In the genomic region with DNA sequence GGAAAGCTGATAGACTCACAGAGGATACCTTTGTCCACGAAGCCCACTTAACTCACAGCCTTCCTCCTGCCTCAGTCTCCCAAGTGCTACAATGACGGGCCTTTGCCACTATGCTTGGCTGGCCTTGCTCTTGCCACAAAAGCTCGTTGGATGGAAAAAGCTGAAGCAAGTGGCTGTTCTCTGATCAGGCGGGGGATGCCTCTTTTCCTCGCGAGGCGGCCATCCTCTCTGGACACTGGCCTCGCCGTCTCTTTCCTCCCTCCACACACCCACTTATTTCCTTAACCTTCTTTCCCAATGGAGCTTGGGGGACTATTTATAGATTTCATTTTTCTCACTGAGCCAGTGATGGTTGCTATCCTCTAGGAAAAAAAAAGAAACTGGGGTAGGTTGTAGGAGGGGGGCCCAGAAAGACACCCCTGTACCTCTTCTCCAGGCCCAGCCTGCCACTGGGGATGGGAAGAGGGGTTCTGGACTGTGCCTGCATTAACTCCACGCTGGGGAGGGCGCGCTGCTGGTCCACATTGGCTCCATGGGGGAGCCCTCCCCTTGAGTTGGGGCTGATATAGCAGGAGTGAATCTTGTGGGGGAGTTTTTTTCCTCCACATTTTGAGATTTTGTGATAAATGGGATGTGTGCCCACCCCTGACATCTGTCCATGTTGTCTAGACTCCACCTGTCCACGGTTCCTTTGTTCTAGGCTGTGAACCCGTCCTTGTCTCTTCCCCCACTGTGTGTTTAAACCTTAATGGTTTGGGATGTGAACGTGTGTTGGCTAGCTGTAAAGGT, we compare ENCODE assay signal across 7 mouse cellular contexts. TPM values are rescaled to one million over a fixed set of nuclear protein-coding genes. Genes with fewer than 3 reads are reported as not detected.
DNase-seq lines count a peak whose midpoint lies in the region; ATAC-seq and TF ChIP-seq lines count a peak whose summit lies in the region.

No protein-coding gene starts in this region.

- H3K4me3 ChIP-seq in liver, adult 2 months (ENCODE audit: insufficient read depth, low read depth, low read length): no peak overlapping the region
- peak overlapping the region; percentile 21 for H3K4me3 ChIP-seq in forebrain, embryonic 10.5 days
- no peak overlapping the region for H3K4me3 ChIP-seq in intestine, embryonic 14.5 days (ENCODE audit: low read depth, low read length)
- H3K4me3 ChIP-seq in neural tube, embryonic 13.5 days: no peak overlapping the region

- peaks cover 5% of the 10 kb centered on the region; the same call in 1 of the 2 replicates for H3K79me2 ChIP-seq in liver, adult 2 months (ENCODE audit: control insufficient read depth, insufficient read depth, low read length)

- no peak overlapping the region for H3K4me2 ChIP-seq in intestine, embryonic 14.5 days (ENCODE audit: low read length)
- peak overlapping the region; percentile 13; the same call in 1 of the 2 replicates for H3K4me2 ChIP-seq in neural tube, embryonic 13.5 days

- no peak overlapping the region for H3K9ac ChIP-seq in liver, adult 2 months (ENCODE audit: low read depth, low read length)
- H3K9ac ChIP-seq in intestine, embryonic 14.5 days (ENCODE audit: low read length): no peak overlapping the region
- peak overlapping the region; percentile 65; the same call in 1 of the 2 replicates for H3K9ac ChIP-seq in neural tube, embryonic 13.5 days

- no peak for DNase-seq in liver, adult 2 months (ENCODE audit: extremely low read depth, low read depth, low spot score)
- DNase-seq in liver: no peak
- no peak for DNase-seq in forebrain, embryonic 10.5 days (ENCODE audit: extremely low spot score, low spot score)
- no peak for DNase-seq in intestine, embryonic 14.5 days (ENCODE audit: low spot score)
- DNase-seq in cerebellum, adult 8-10 months: no peak

- no peaks in the 10 kb centered on the region for H3K9me3 ChIP-seq in forebrain, embryonic 10.5 days
- H3K9me3 ChIP-seq in intestine, embryonic 14.5 days (ENCODE audit: control insufficient read depth, low read length): no peaks in the 10 kb centered on the region
- no peaks in the 10 kb centered on the region for H3K9me3 ChIP-seq in neural tube, embryonic 13.5 days

- ATAC-seq in intestine, embryonic 14.5 days (replicated peaks; ENCODE audit: low FRiP score, low TSS enrichment, low read depth): no peak
- no peak for ATAC-seq in neural tube, embryonic 13.5 days (ENCODE audit: low read depth)
- no peak for ATAC-seq in megakaryocyte-erythroid progenitor cell, adult 5-6 weeks (replicated peaks; ENCODE audit: low FRiP score, low TSS enrichment, poor library complexity, severe bottlenecking)

- 69% methylated on average over 15 of the region's 15 CpGs for WGBS in liver, adult 2 months
- WGBS in forebrain, embryonic 10.5 days: 74% methylated on average over 15 of the region's 15 CpGs
- WGBS in intestine, embryonic 14.5 days: 64% methylated on average over 15 of the region's 15 CpGs
- 54% methylated on average over 15 of the region's 15 CpGs for WGBS in neural tube, embryonic 13.5 days

- H3K27ac ChIP-seq in liver, adult 2 months (replicated peaks; ENCODE audit: insufficient read depth, low read depth, low read length): 0 out of 2 replicates have a peak overlapping the region, but pooled peaks have one; percentile 3
- peak overlapping the region; percentile 51 for H3K27ac ChIP-seq in forebrain, embryonic 10.5 days
- H3K27ac ChIP-seq in intestine, embryonic 14.5 days (ENCODE audit: low read depth): peak overlapping the region; percentile 83
- peak overlapping the region; percentile 93 for H3K27ac ChIP-seq in neural tube, embryonic 13.5 days (replicated peaks)

- H3K36me3 ChIP-seq in liver, adult 2 months (ENCODE audit: control insufficient read depth, insufficient read depth, low read length): peaks cover 27% of the 10 kb centered on the region
- H3K36me3 ChIP-seq in forebrain, embryonic 10.5 days (replicated peaks): peaks cover 64% of the 10 kb centered on the region
- peaks cover 53% of the 10 kb centered on the region for H3K36me3 ChIP-seq in intestine, embryonic 14.5 days (ENCODE audit: control insufficient read depth, insufficient read depth, low read length)
- H3K36me3 ChIP-seq in neural tube, embryonic 13.5 days: peaks cover 57% of the 10 kb centered on the region

- H3K27me3 ChIP-seq in liver, adult 2 months (ENCODE audit: control insufficient read depth, insufficient read depth, low read length): no peaks in the 10 kb centered on the region
- no peaks in the 10 kb centered on the region for H3K27me3 ChIP-seq in forebrain, embryonic 10.5 days (ENCODE audit: poor library complexity, severe bottlenecking)
- H3K27me3 ChIP-seq in intestine, embryonic 14.5 days (replicated peaks; ENCODE audit: control insufficient read depth, insufficient read depth, low read length): no peaks in the 10 kb centered on the region
- H3K27me3 ChIP-seq in neural tube, embryonic 13.5 days: no peaks in the 10 kb centered on the region

- H3K4me1 ChIP-seq in liver, adult 2 months (ENCODE audit: control insufficient read depth, insufficient read depth, low read length): peaks cover 45% of the 10 kb centered on the region
- H3K4me1 ChIP-seq in forebrain, embryonic 10.5 days: peaks cover 100% of the 10 kb centered on the region
- H3K4me1 ChIP-seq in intestine, embryonic 14.5 days (replicated peaks; ENCODE audit: control insufficient read depth, insufficient read depth, low read length): peaks cover 84% of the 10 kb centered on the region
- H3K4me1 ChIP-seq in neural tube, embryonic 13.5 days (replicated peaks): peaks cover 94% of the 10 kb centered on the region

- TF ChIP-seq CTCF in liver, adult 2 months (IDR thresholded peaks at IDR 0.05; ENCODE audit: low read depth, low read length): no peak

- no peak for TF ChIP-seq POLR2A in liver, adult 2 months (IDR thresholded peaks at IDR 0.05; ENCODE audit: extremely low read depth, insufficient read depth, low read length)

RNA-seq across cellular contexts. Expression of a gene that starts 8.4 kb away (rescaled TPM):
- 19.5 and 25.9 TPM in 2 replicates for total RNA-seq in liver, adult 2 months (2014; rRNA removed)
- 31.8 and 37.0 TPM in 2 replicates for polyA plus RNA-seq in liver, adult 2 months (2012; rRNA removed)
- 90.9 and 116 TPM in 2 replicates for polyA plus RNA-seq in forebrain, embryonic 10.5 days (2016; fragmentation: Nextera tagmentation; extraction: Ambion mirVana)
- polyA plus RNA-seq in intestine, embryonic 14.5 days (2014; fragmentation: Nextera tagmentation; extraction: Ambion mirVana): 76.4 and 81.6 TPM in 2 replicates
- 325 and 351 TPM in 2 replicates for polyA plus RNA-seq in neural tube, embryonic 13.5 days (2015; fragmentation: Nextera tagmentation; extraction: Ambion mirVana)
- 31.5 and 44.0 TPM in 2 replicates for total RNA-seq in megakaryocyte-erythroid progenitor cell, adult 5-6 weeks (2014; fragmentation: Nextera tagmentation)
- 30.8 and 73.1 TPM in 2 replicates for total RNA-seq in megakaryocyte-erythroid progenitor cell, adult 5-6 weeks (2017)

RNA-seq across cellular contexts. Expression of a gene that starts 9.3 kb away (rescaled TPM):
- total RNA-seq in liver, adult 2 months (2014; rRNA removed): 6.9 and 11.6 TPM in 2 replicates
- polyA plus RNA-seq in liver, adult 2 months (2012; rRNA removed): 27.4 and 38.8 TPM in 2 replicates
- 19.1 and 19.8 TPM in 2 replicates for polyA plus RNA-seq in forebrain, embryonic 10.5 days (2016; fragmentation: Nextera tagmentation; extraction: Ambion mirVana)
- polyA plus RNA-seq in intestine, embryonic 14.5 days (2014; fragmentation: Nextera tagmentation; extraction: Ambion mirVana): 25.5 and 28.9 TPM in 2 replicates
- polyA plus RNA-seq in neural tube, embryonic 13.5 days (2015; fragmentation: Nextera tagmentation; extraction: Ambion mirVana): 31.0 and 35.8 TPM in 2 replicates
- total RNA-seq in megakaryocyte-erythroid progenitor cell, adult 5-6 weeks (2014; fragmentation: Nextera tagmentation): 30.9 and 34.0 TPM in 2 replicates
- 9.4 and 10.5 TPM in 2 replicates for total RNA-seq in megakaryocyte-erythroid progenitor cell, adult 5-6 weeks (2017)

RNA-seq across cellular contexts. Expression of a gene that starts 15.4 kb away (rescaled TPM):
- total RNA-seq in liver, adult 2 months (2014; rRNA removed): 5.1 and 7.7 TPM in 2 replicates
- polyA plus RNA-seq in liver, adult 2 months (2012; rRNA removed): 10.0 and 10.4 TPM in 2 replicates
- polyA plus RNA-seq in forebrain, embryonic 10.5 days (2016; fragmentation: Nextera tagmentation; extraction: Ambion mirVana): 9.8 and 10.7 TPM in 2 replicates
- polyA plus RNA-seq in intestine, embryonic 14.5 days (2014; fragmentation: Nextera tagmentation; extraction: Ambion mirVana): 15.8 and 16.7 TPM in 2 replicates
- polyA plus RNA-seq in neural tube, embryonic 13.5 days (2015; fragmentation: Nextera tagmentation; extraction: Ambion mirVana): 11.4 and 16.3 TPM in 2 replicates
- 14.2 and 22.9 TPM in 2 replicates for total RNA-seq in megakaryocyte-erythroid progenitor cell, adult 5-6 weeks (2014; fragmentation: Nextera tagmentation)
- 25.4 and 27.8 TPM in 2 replicates for total RNA-seq in megakaryocyte-erythroid progenitor cell, adult 5-6 weeks (2017)

RNA-seq across cellular contexts. Expression of a gene that starts 16.7 kb away (rescaled TPM):
- total RNA-seq in liver, adult 2 months (2014; rRNA removed): 0.47 and 0.55 TPM in 2 replicates
- polyA plus RNA-seq in liver, adult 2 months (2012; rRNA removed): 1.2 TPM in 2 replicates
- polyA plus RNA-seq in forebrain, embryonic 10.5 days (2016; fragmentation: Nextera tagmentation; extraction: Ambion mirVana): 6.8 and 7.3 TPM in 2 replicates
- 7.1 and 8.5 TPM in 2 replicates for polyA plus RNA-seq in intestine, embryonic 14.5 days (2014; fragmentation: Nextera tagmentation; extraction: Ambion mirVana)
- polyA plus RNA-seq in neural tube, embryonic 13.5 days (2015; fragmentation: Nextera tagmentation; extraction: Ambion mirVana): 53.9 and 55.1 TPM in 2 replicates
- 5.2 and 10.5 TPM in 2 replicates for total RNA-seq in megakaryocyte-erythroid progenitor cell, adult 5-6 weeks (2014; fragmentation: Nextera tagmentation)
- total RNA-seq in megakaryocyte-erythroid progenitor cell, adult 5-6 weeks (2017): 3.7 TPM in 1 of 2 replicates, not detected in the other

RNA-seq across cellular contexts. Expression of a gene that starts 18.9 kb away (rescaled TPM):
- total RNA-seq in liver, adult 2 months (2014; rRNA removed): 144 and 218 TPM in 2 replicates
- polyA plus RNA-seq in liver, adult 2 months (2012; rRNA removed): 1,387 and 1,558 TPM in 2 replicates
- polyA plus RNA-seq in forebrain, embryonic 10.5 days (2016; fragmentation: Nextera tagmentation; extraction: Ambion mirVana): 495 and 498 TPM in 2 replicates
- polyA plus RNA-seq in intestine, embryonic 14.5 days (2014; fragmentation: Nextera tagmentation; extraction: Ambion mirVana): 590 and 627 TPM in 2 replicates
- 467 and 481 TPM in 2 replicates for polyA plus RNA-seq in neural tube, embryonic 13.5 days (2015; fragmentation: Nextera tagmentation; extraction: Ambion mirVana)
- total RNA-seq in megakaryocyte-erythroid progenitor cell, adult 5-6 weeks (2014; fragmentation: Nextera tagmentation): 282 and 325 TPM in 2 replicates
- 29.3 and 49.3 TPM in 2 replicates for total RNA-seq in megakaryocyte-erythroid progenitor cell, adult 5-6 weeks (2017)

Comparison
In these comparisons a context has a peak if more than half of its experiments do, and no peak if none do; other contexts are left out.
1. H3K27ac ChIP-seq: peak in every context shown above with its lines; median percentile 93 in neural tube, embryonic 13.5 days; 83 in intestine, embryonic 14.5 days; 51 in forebrain, embryonic 10.5 days; 3 in liver, adult 2 months.